Mouse (Mus musculus) midbrain, embryonic 13.5 days (tissue): ENCODE results near the gene Grin2a. TPM values are rescaled to one million over a fixed set of nuclear protein-coding genes. Genes with fewer than 3 reads are reported as not detected.

Source experiments
- ATAC-seq: fragments of 200-750 bp; cut with Nextera tagmentation; 2 replicates; pipeline ENCODE4 v1.8.0; 2017; ENCODE audit warnings: mild to moderate bottlenecking, moderate TSS enrichment, moderate library complexity
- H3K27ac ChIP-seq: fragments of 300-500 bp; sonication (generic); 2 replicates; pipeline ENCODE4 v1.5.1; 2015; ENCODE audit warnings: inconsistent platforms, mild to moderate bottlenecking, moderate library complexity
- H3K27me3 ChIP-seq: fragments of 300-500 bp; sonication (generic); 2 replicates; pipeline ENCODE4 v1.6.1; 2015; ENCODE audit warnings: mild to moderate bottlenecking, inconsistent platforms
- H3K36me3 ChIP-seq: fragments of 300-500 bp; sonication (generic); 2 replicates; pipeline ENCODE4 v1.6.1; 2015; ENCODE audit warnings: mild to moderate bottlenecking, inconsistent platforms
- H3K4me1 ChIP-seq: fragments of 300-500 bp; sonication (generic); replicated peaks from 2 replicates; pipeline ENCODE4 v1.6.1; 2015; ENCODE audit warnings: inconsistent platforms
- H3K4me2 ChIP-seq: fragments of 300-500 bp; sonication (generic); replicated peaks from 2 replicates; pipeline ENCODE4 v1.6.1; 2015; ENCODE audit warnings: moderate library complexity, mild to moderate bottlenecking, inconsistent platforms
- H3K4me3 ChIP-seq: fragments of 300-500 bp; sonication (generic); replicated peaks from 2 replicates; pipeline ENCODE4 v1.5.1; 2015; ENCODE audit warnings: mild to moderate bottlenecking, inconsistent platforms
- H3K9ac ChIP-seq: fragments of 300-500 bp; sonication (generic); replicated peaks from 2 replicates; pipeline ENCODE4 v1.6.1; 2015; ENCODE audit warnings: mild to moderate bottlenecking, inconsistent platforms
- H3K9me3 ChIP-seq: fragments of 300-500 bp; sonication (generic); 2 replicates; pipeline ENCODE4 v1.6.1; 2016; ENCODE audit warnings: mild to moderate bottlenecking, inconsistent platforms
- WGBS: fragments of 180-500 bp; shearing (Covaris S2); methylation state at CpG from one replicate; pipeline ENCODE4 v1.1.7; 2015; 5-methylcytosine and 5-hydroxymethylcytosine counted together
- polyA plus RNA-seq: library from polyadenylated mRNA; unstranded; fragments of >200 nt; fragmentation: Nextera tagmentation; extraction: Ambion mirVana; gene quantifications from 2 replicates; pipeline ENCODE4 v1.2.1, GENCODE M21; 2015

Gene Grin2a
- polyA plus RNA-seq, 1 experiment from 2014 or later, result 3.8 TPM

DNA sequence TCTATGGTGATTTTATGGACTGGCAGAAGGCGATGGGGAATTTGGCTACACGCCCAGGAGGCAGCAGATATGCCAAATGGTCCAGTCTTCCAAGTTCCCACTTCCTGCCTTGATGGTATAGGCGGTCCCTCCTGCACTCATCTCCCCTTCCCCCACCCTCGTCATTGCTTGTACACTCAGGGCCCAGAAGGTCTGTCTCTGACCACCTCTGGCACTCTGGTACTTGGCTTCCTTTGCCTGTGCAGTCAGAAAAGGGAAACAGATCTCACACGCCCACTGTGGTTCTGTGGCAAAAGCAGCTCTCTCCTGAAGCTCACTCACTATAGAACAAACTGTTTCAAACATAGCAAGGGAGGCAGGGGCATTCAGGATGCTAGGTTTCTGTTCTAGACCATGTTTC, 227.0 kb downstream of the Grin2a start:
- whole genome bisulfite sequencing, result 78% methylated on average over 5 of the region's 5 CpGs
- no peak overlapping the region for H3K4me3 ChIP-seq
- no peak overlapping the region for H3K27ac ChIP-seq
- no peaks in the 10 kb centered on the region for H3K36me3 ChIP-seq
- no peak for ATAC-seq
- no peak overlapping the region for H3K4me2 ChIP-seq
- no peak overlapping the region for H3K9ac ChIP-seq
- no peaks in the 10 kb centered on the region for H3K4me1 ChIP-seq
- no peaks in the 10 kb centered on the region for H3K9me3 ChIP-seq
- no peaks in the 10 kb centered on the region for H3K27me3 ChIP-seq

DNA sequence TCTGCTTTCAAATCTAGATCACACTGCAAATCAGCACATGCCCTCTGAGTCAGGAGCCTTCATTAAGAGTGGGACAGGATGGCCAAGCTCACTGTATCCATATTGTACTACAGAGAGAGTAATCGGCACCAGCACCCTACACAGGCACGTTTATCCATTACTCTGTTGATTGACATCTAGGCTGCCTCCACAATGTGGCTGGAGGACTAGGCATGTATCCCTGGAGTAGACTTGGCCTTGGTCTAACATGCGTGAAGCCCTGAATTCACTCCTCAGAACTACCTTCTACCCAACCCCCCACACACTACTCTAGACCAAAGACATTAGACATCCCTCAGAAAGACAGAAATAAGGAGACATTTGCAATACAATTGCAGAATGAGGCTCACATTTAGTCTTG, 227.4 kb downstream of the Grin2a start:
- WGBS, result 79% methylated on average over 3 of the region's 3 CpGs
- H3K36me3 ChIP-seq, result no peaks in the 10 kb centered on the region
- no peaks in the 10 kb centered on the region for H3K9me3 ChIP-seq
- H3K4me3 ChIP-seq, result no peak overlapping the region
- H3K27ac ChIP-seq, result no peak overlapping the region
- no peak overlapping the region for H3K9ac ChIP-seq
- ATAC-seq, result no peak
- no peak overlapping the region for H3K4me2 ChIP-seq
- no peaks in the 10 kb centered on the region for H3K4me1 ChIP-seq
- H3K27me3 ChIP-seq, result no peaks in the 10 kb centered on the region

DNA sequence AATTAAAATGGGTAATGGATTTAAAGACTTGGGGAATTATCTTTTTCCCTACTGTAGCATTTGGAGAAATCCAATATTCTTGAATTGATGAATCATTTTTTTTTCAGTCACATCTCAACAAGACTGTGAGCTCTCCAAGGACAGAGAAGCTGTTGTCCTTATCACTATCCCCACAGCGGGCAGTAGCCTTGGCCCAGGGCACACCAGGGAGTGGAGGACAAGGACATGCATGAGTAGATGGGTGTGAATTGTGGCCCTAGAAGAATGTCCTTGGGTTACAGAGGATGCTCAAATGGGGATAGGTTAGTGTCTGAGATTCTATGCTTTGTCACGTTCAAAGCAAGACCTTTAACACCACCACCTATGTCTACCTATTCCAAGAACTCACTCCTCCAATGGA, 231.3 kb downstream of the Grin2a start:
- Histone ChIP-seq H3K27me3 (no peaks in the 10 kb centered on the region), H3K27ac (no peak overlapping the region), H3K4me1 (peaks cover 3% of the 10 kb centered on the region), H3K36me3 (no peaks in the 10 kb centered on the region), H3K9ac (no peak overlapping the region), H3K9me3 (no peaks in the 10 kb centered on the region), H3K4me2 (no peak overlapping the region), H3K4me3 (no peak overlapping the region)
- no peak for ATAC-seq
- WGBS, result 93% methylated on average over 2 of the region's 2 CpGs

DNA sequence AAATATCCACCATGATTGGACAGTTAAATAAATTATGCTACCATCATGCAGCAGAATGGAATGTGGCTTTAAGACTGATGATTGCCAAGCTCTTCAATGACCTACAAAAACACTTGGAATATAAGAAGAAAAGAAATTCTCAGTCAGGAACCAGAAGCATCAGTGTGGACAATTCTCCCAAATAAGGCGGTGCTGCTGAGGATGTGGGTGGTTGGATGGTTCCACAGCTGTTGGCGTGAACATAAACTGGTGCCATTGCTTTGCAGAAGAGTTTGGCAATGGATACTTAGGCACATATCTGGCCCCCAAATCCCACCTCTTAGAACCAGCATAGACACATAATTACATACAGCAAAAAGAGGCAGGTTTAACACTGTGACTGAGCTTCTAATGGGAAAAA, 235.0 kb downstream of the Grin2a start:
- Histone ChIP-seq H3K27me3 (no peaks in the 10 kb centered on the region), H3K4me1 (peaks cover 10% of the 10 kb centered on the region), H3K9me3 (no peaks in the 10 kb centered on the region), H3K9ac (no peak overlapping the region), H3K4me2 (no peak overlapping the region), H3K4me3 (no peak overlapping the region), H3K36me3 (no peaks in the 10 kb centered on the region), H3K27ac (no peak overlapping the region)
- WGBS, result 96% methylated on average over 2 of the region's 2 CpGs
- ATAC-seq, result no peak

DNA sequence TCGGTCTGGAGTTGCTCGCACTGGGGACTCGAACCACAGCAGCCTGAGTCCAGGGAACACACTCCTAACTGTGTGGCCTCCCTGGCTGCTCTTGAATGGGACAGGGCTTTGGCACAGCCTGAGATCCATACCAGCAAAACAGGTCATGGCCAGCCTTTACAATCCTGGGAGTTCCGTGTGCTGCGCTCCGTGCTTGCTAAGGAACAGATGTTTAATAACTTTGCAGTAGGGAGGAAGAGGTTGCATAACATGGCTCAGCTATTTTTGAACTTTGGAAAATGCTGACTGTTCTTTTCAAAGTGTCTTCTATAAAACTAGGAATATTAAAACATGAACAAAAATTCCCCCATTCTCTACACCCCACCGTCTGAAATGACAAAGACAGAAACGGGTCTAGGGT, 238.5 kb downstream of the Grin2a start:
- Histone ChIP-seq H3K4me1 (peaks cover 10% of the 10 kb centered on the region), H3K27me3 (no peaks in the 10 kb centered on the region), H3K36me3 (no peaks in the 10 kb centered on the region), H3K4me3 (no peak overlapping the region), H3K4me2 (no peak overlapping the region), H3K9me3 (no peaks in the 10 kb centered on the region), H3K9ac (no peak overlapping the region), H3K27ac (no peak overlapping the region)
- 92% methylated on average over 8 of the region's 8 CpGs for WGBS
- no peak for ATAC-seq

DNA sequence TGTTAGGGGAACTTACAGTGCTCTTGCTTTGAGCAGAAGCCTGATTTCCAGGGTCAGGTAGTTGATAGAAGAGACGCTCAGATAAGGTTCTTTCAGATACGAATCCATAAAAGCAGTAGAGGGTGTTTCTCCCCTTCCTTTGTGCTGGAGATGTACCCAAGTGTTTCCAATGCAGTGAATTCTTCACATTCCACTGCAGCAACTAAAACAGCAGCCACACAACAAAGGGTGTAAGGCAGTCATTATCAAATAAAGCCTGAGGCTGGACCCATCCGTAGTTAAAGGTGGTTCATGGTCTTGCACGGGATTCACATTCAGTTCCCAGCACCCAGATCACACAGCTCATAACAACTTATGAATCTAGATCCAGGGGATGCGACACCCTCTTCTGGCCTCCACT, 241.3 kb downstream of the Grin2a start:
- no peak overlapping the region for H3K9ac ChIP-seq
- H3K4me3 ChIP-seq, result no peak overlapping the region
- 90% methylated on average over 5 of the region's 5 CpGs for WGBS
- H3K4me1 ChIP-seq, result peaks cover 7% of the 10 kb centered on the region
- no peak overlapping the region for H3K4me2 ChIP-seq
- H3K36me3 ChIP-seq, result no peaks in the 10 kb centered on the region
- H3K27me3 ChIP-seq, result no peaks in the 10 kb centered on the region
- ATAC-seq, result no peak
- no peaks in the 10 kb centered on the region for H3K9me3 ChIP-seq
- H3K27ac ChIP-seq, result no peak overlapping the region

DNA sequence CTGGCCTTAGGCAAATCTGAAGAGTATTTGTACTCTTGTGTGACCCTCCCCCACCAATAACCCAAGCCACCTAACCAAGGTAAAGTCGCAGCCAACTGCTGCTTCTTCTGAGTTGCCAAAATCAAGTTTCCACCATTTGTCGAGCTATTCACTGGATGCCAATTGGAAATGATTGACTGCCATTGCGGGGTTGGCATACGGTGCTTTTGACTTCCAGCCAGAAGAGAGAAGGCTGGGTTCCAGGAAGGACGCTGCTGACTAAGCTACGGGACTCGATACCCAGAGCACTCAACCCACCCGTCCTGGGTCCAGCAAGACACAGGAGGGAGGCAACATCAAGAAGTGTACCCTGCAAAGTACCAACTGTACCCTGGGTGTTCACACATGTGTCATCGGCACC, 242.3 kb downstream of the Grin2a start:
- no peak overlapping the region for H3K9ac ChIP-seq
- no peak for ATAC-seq
- no peak overlapping the region for H3K4me2 ChIP-seq
- no peaks in the 10 kb centered on the region for H3K27me3 ChIP-seq
- 91% methylated on average over 9 of the region's 9 CpGs for WGBS
- no peaks in the 10 kb centered on the region for H3K9me3 ChIP-seq
- H3K4me1 ChIP-seq, result no peaks in the 10 kb centered on the region
- no peaks in the 10 kb centered on the region for H3K36me3 ChIP-seq
- no peak overlapping the region for H3K4me3 ChIP-seq
- H3K27ac ChIP-seq, result no peak overlapping the region

DNA sequence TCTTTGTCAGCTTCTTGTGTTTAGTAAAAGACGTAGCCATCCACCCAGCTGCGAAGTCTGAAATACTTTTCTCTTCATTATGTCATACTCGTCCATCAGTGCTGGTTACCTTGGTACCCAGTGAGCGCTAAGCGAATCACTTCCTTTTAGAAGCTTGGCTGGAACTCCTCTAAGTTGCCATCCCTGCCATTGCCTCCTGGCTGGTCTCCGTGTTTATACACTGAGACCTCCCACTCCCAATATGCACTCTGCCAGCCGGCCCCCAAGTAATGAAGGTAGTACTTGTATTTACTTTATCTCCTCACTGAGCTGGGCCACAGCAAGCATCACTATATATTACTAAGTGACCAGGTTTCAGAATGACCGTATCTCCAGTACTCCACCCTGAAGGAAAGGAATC, 242.8 kb downstream of the Grin2a start:
- Histone ChIP-seq H3K9ac (no peak overlapping the region), H3K4me1 (no peaks in the 10 kb centered on the region), H3K27ac (no peak overlapping the region), H3K9me3 (no peaks in the 10 kb centered on the region), H3K4me2 (no peak overlapping the region), H3K4me3 (no peak overlapping the region), H3K27me3 (no peaks in the 10 kb centered on the region), H3K36me3 (no peaks in the 10 kb centered on the region)
- 69% methylated on average over 8 of the region's 8 CpGs for WGBS
- ATAC-seq, result no peak

DNA sequence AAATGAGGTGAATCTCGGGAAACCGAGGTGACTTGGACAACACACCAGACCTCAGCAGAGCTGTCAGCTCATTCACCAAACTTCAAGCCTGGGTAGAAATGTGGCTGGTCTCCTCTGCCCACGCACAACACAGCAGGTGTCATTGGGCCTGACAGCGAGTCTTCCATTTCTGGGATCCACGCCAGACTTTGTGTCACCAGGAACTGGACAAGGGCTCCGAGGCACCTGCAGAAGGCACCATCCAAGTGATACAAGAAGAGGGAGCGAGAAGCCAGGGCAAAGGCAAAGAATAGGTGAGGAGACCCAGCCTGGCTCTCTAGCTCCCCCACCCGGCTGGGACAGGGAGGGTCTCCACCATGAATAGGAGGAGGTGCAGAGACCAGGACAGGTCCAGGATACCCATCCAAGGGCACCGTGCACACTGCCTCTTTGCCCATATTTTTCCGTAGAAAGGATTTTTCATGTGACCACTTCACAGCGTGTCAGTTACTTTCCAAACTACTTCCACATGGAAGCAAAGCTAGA, 244.3 kb downstream of the Grin2a start:
- WGBS, result 81% methylated on average over 11 of the region's 11 CpGs
- H3K9me3 ChIP-seq, result no peaks in the 10 kb centered on the region
- H3K4me1 ChIP-seq, result no peaks in the 10 kb centered on the region
- no peak for ATAC-seq
- H3K4me3 ChIP-seq, result no peak overlapping the region
- no peaks in the 10 kb centered on the region for H3K27me3 ChIP-seq
- no peak overlapping the region for H3K9ac ChIP-seq
- no peak overlapping the region for H3K4me2 ChIP-seq
- no peaks in the 10 kb centered on the region for H3K36me3 ChIP-seq
- no peak overlapping the region for H3K27ac ChIP-seq

DNA sequence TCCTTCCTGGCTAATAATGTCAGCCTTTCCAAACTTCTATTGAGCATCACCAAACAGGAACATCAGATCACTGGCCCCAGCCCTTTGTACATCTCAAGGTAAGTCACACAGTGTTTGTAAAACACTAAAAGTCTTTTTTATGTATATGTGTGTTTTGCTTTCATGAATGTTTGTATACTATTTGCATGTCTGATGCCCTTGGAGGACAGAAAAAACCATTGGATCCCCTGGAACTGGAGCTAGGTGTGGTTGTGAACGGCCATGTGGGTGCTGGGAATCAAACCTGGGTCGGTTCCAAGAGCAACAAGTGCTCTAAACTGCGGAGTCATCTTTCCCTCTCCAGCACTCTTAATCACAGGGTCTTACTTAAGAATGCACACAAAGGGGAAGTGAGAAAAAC, 245.7 kb downstream of the Grin2a start:
- no peak for ATAC-seq
- no peaks in the 10 kb centered on the region for H3K27me3 ChIP-seq
- H3K9me3 ChIP-seq, result no peaks in the 10 kb centered on the region
- no peak overlapping the region for H3K4me2 ChIP-seq
- H3K4me3 ChIP-seq, result no peak overlapping the region
- H3K27ac ChIP-seq, result no peak overlapping the region
- WGBS, result 93% methylated on average over 3 of the region's 3 CpGs
- H3K4me1 ChIP-seq, result no peaks in the 10 kb centered on the region
- no peaks in the 10 kb centered on the region for H3K36me3 ChIP-seq
- no peak overlapping the region for H3K9ac ChIP-seq

DNA sequence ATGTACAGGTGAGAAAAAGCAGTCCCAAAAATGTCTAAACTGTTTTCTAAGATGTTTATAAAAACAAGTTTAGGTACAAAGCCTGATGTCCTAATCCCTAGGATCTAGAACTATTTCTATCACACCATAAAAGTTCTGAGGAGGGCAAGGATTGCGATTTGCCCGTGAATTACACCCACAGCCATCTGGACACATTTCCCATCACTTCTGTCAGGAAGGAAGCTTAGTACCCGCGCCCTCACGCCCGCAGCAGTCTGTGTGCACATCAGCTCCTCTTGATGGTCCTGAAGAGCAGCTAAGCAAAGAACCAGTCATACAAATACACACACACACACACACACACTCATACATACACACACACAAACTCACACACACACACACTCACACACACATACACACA, 252.9 kb downstream of the Grin2a start:
- no peaks in the 10 kb centered on the region for H3K36me3 ChIP-seq
- ATAC-seq, result no peak
- H3K4me1 ChIP-seq, result no peaks in the 10 kb centered on the region
- WGBS, result 93% methylated on average over 6 of the region's 6 CpGs
- H3K9me3 ChIP-seq, result no peaks in the 10 kb centered on the region
- no peak overlapping the region for H3K4me2 ChIP-seq
- no peak overlapping the region for H3K9ac ChIP-seq
- no peak overlapping the region for H3K27ac ChIP-seq
- no peaks in the 10 kb centered on the region for H3K27me3 ChIP-seq
- no peak overlapping the region for H3K4me3 ChIP-seq

DNA sequence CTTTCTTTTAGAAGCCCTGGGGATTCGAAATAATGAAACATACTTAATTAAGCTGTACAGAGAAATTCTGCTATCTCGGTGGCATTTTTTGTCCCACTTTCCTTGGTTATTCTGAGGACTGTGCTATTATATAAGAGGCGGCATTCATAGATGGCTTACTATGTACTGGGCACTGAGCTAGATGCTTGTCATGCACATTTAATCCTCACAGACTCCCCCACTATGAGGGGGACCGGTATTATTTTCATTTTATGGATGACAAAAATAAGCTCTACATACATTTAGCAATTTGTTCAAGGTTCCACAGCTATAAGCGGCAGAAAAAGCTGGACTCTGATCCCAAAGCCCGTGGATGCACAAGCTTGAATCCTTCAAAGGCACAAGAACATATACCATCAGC, 256.7 kb downstream of the Grin2a start:
- Histone ChIP-seq H3K27me3 (no peaks in the 10 kb centered on the region), H3K4me3 (no peak overlapping the region), H3K27ac (no peak overlapping the region), H3K36me3 (no peaks in the 10 kb centered on the region), H3K4me1 (0 out of 2 replicates have a peak, but pooled peaks cover 3% of the 10 kb centered on the region), H3K9ac (no peak overlapping the region), H3K9me3 (no peaks in the 10 kb centered on the region), H3K4me2 (no peak overlapping the region)
- WGBS, result 90% methylated on average over 6 of the region's 6 CpGs
- no peak for ATAC-seq

DNA sequence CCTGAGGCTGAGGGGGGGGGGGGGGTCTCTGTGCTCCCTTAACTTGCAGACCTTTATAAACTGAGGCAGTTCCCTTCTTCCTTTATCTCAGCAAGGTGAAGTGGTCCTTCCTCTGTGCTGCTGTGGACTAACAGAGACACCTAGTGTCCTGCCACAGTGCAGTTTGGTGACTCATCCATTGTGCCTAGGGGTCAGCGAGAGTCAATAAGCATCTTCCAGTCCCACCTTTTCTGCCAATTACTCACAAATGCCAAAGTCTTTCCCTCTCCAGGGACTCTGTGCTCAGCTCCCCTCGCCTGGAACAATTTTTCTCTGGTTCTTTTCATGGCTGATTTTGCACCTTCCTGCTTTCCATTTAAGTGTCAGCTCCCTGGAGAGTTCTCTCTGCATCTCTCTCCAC, 258.2 kb downstream of the Grin2a start:
- H3K9me3 ChIP-seq, result no peaks in the 10 kb centered on the region
- no peak overlapping the region for H3K27ac ChIP-seq
- no peak overlapping the region for H3K4me3 ChIP-seq
- H3K4me1 ChIP-seq, result 0 out of 2 replicates have a peak, but pooled peaks cover 3% of the 10 kb centered on the region
- no peaks in the 10 kb centered on the region for H3K27me3 ChIP-seq
- no peak overlapping the region for H3K4me2 ChIP-seq
- 6% methylated on average over 2 of the region's 2 CpGs for WGBS
- no peaks in the 10 kb centered on the region for H3K36me3 ChIP-seq
- ATAC-seq, result no peak
- no peak overlapping the region for H3K9ac ChIP-seq
